Mouse (Mus musculus) midbrain, embryonic 11.5 days (tissue): ENCODE measurements at regions not wholly inside any gene's neighbourhood (a gene's known extent, or its start where the extent isn't known, plus 50 kb on each side); places are given as distances from the start of the nearest gene placed in this dataset.

ENCODE experiments used
- ATAC-seq: fragments of 200-750 bp; cut with Nextera tagmentation; 2 replicates; pipeline ENCODE4 v1.8.0; 2017; ENCODE audit warnings: moderate TSS enrichment, moderate library complexity; ENCODE audit not compliant: low FRiP score
- DNase-seq: peaks from one replicate; pipeline ENCODE4 v3.0.0; 2015; ENCODE audit warnings: low spot score; ENCODE audit errors: missing footprints
- H3K27ac ChIP-seq: fragments of 300-500 bp; sonication (generic); 2 replicates; pipeline ENCODE4 v1.5.1; 2014; ENCODE audit warnings: low read depth, low read length
- H3K27me3 ChIP-seq: fragments of 300-500 bp; sonication (generic); 2 replicates; pipeline ENCODE4 v1.6.1; 2014; ENCODE audit warnings: mild to moderate bottlenecking, low read length, moderate library complexity, mixed read lengths; ENCODE audit not compliant: control insufficient read depth, insufficient read depth
- H3K36me3 ChIP-seq: fragments of 300-500 bp; sonication (generic); 2 replicates; pipeline ENCODE4 v1.6.1; 2014; ENCODE audit warnings: mild to moderate bottlenecking, low read length, moderate library complexity, mixed read lengths; ENCODE audit not compliant: control insufficient read depth, insufficient read depth
- H3K4me1 ChIP-seq: fragments of 300-500 bp; sonication (generic); 2 replicates; pipeline ENCODE4 v1.6.1; 2014; ENCODE audit warnings: low read length; ENCODE audit not compliant: control insufficient read depth, insufficient read depth
- H3K4me2 ChIP-seq: fragments of 300-500 bp; sonication (generic); 2 replicates; pipeline ENCODE4 v1.6.1; 2014; ENCODE audit warnings: mild to moderate bottlenecking, moderate library complexity
- H3K4me3 ChIP-seq: fragments of 300-500 bp; sonication (generic); 2 replicates; pipeline ENCODE4 v1.5.1; 2014; ENCODE audit warnings: low read depth, low read length
- H3K9ac ChIP-seq: fragments of 300-500 bp; sonication (generic); 2 replicates; pipeline ENCODE4 v1.6.1; 2014; ENCODE audit warnings: low read length
- H3K9me3 ChIP-seq: fragments of 300-500 bp; sonication (generic); 2 replicates; pipeline ENCODE4 v1.6.1; 2016; ENCODE audit warnings: low read length; ENCODE audit not compliant: control insufficient read depth
- WGBS: fragments of 180-500 bp; shearing (Covaris S2); extraction: QIAGEN DNeasy Blood & Tissue Kit; methylation state at CpG from one replicate; pipeline ENCODE4 v1.1.7; 2014; 5-methylcytosine and 5-hydroxymethylcytosine counted together

GRCm38 (mm10) chr12:25924526-25924925 lies 490.5 kb downstream of the Rnf144a start:
- H3K36me3 ChIP-seq: no peaks in the 10 kb centered on the region
- no peak overlapping the region for H3K9ac ChIP-seq
- DNase-seq (no peak), ATAC-seq (peak; percentile 24; the same call in 1 of the 2 replicates)
- no peak overlapping the region for H3K4me3 ChIP-seq
- H3K4me1 ChIP-seq: no peaks in the 10 kb centered on the region; the same call in 1 of the 2 replicates
- no peaks in the 10 kb centered on the region for H3K9me3 ChIP-seq
- WGBS: 70% methylated on average over 9 of the region's 9 CpGs
- H3K4me2 ChIP-seq: no peak overlapping the region
- H3K27ac ChIP-seq: no peak overlapping the region
- H3K27me3 ChIP-seq: no peaks in the 10 kb centered on the region

DNA sequence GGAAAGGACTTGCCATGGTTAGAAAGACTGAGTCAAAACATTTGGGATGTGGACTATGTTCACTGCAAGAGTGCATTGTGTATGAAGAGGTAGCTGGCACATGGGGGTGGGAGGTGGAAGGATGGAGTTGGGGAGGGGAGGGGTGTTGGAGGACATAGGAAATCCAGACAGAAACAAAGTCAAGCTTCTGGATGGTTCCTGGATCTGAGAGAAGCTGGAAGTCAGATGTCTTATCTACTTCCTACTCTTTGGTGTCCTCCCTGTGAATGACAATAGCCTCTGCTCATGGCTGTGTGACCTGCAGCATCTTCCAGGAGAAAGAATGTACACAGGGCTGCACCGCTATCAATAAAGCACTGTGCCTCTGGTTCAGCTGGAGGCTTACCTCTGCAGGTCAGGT lies 491.3 kb downstream of the Rnf144a start:
- H3K36me3 ChIP-seq: no peaks in the 10 kb centered on the region
- no peak overlapping the region for H3K4me3 ChIP-seq
- H3K27ac ChIP-seq: no peak overlapping the region
- ATAC-seq (no peak), DNase-seq (no peak)
- no peaks in the 10 kb centered on the region for H3K9me3 ChIP-seq
- H3K9ac ChIP-seq: no peak overlapping the region
- no peaks in the 10 kb centered on the region for H3K27me3 ChIP-seq
- WGBS: 100% methylated on average over 1 of the region's 1 CpGs
- H3K4me2 ChIP-seq: no peak overlapping the region
- no peaks in the 10 kb centered on the region; the same call in 1 of the 2 replicates for H3K4me1 ChIP-seq

DNA sequence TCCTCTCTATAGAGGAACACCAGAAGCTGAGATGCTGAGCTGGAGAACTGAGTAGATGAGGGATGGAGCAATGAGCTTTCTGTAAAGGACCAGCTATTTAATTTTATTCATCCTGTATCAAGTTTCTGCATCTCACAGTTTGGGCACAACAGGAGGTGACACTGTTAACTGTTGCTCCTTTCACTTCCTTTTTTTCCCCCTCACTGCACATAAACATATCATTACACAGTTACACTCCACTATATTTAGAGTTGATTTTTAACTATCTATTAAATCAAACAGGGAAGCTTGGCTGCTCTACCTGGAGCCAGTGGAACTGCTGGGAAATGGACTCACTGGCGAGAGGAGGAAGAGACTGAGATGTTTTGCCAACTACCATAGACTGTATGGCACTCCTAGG lies 509.4 kb downstream of the Rnf144a start:
- H3K9me3 ChIP-seq: no peaks in the 10 kb centered on the region
- no peak overlapping the region for H3K4me2 ChIP-seq

DNA sequence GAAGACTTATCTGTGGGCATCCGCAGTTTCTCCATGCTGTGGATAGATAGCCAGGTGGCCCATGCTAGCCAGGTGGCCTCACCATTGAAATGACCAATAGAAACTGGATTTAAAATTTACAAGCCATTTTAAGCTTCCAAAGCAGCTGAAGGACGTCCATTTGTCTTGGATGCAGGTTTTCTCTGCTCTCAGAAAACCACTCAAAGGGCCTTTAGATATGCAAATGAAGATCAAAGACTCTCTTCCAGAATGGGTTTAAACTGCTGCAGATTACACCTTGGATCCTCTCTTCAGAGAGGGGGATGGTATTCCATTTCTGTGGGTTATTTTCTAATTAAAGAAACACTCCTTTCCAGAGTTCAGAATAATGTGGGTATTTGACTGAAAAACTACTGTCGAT lies 518.5 kb downstream of the Rnf144a start:
- no peaks in the 10 kb centered on the region for H3K27me3 ChIP-seq
- H3K9ac ChIP-seq: no peak overlapping the region
- WGBS: 43% methylated on average over 3 of the region's 3 CpGs
- no peaks in the 10 kb centered on the region for H3K36me3 ChIP-seq
- no peaks in the 10 kb centered on the region for H3K9me3 ChIP-seq
- DNase-seq: no peak
- H3K4me2 ChIP-seq: no peak overlapping the region
- no peaks in the 10 kb centered on the region for H3K4me1 ChIP-seq
- no peak overlapping the region for H3K4me3 ChIP-seq
- H3K27ac ChIP-seq: no peak overlapping the region
- ATAC-seq: no peak

More for the DNA sequence above, 509.4 kb downstream of the Rnf144a start:
- no peaks in the 10 kb centered on the region for H3K27me3 ChIP-seq
- no peaks in the 10 kb centered on the region for H3K36me3 ChIP-seq
- H3K27ac ChIP-seq: no peak overlapping the region
- H3K9ac ChIP-seq: no peak overlapping the region
- ATAC-seq (no peak), DNase-seq (no peak)
- H3K4me1 ChIP-seq: no peaks in the 10 kb centered on the region
- WGBS: 95% methylated on average over 1 of the region's 1 CpGs
- no peak overlapping the region for H3K4me3 ChIP-seq

- no peak overlapping the region for H3K4me2 ChIP-seq
- H3K27me3 ChIP-seq: no peaks in the 10 kb centered on the region
- H3K9me3 ChIP-seq: no peaks in the 10 kb centered on the region
- ATAC-seq (no peak), DNase-seq (no peak)
- 53% methylated on average over 1 of the region's 1 CpGs for WGBS
- H3K36me3 ChIP-seq: no peaks in the 10 kb centered on the region
- H3K4me1 ChIP-seq: no peaks in the 10 kb centered on the region
- no peak overlapping the region for H3K27ac ChIP-seq
- no peak overlapping the region for H3K9ac ChIP-seq
- H3K4me3 ChIP-seq: no peak overlapping the region
Observed at GRCm38 (mm10) chr12:25895691-25896090, 519.4 kb downstream of the Rnf144a start.

DNA sequence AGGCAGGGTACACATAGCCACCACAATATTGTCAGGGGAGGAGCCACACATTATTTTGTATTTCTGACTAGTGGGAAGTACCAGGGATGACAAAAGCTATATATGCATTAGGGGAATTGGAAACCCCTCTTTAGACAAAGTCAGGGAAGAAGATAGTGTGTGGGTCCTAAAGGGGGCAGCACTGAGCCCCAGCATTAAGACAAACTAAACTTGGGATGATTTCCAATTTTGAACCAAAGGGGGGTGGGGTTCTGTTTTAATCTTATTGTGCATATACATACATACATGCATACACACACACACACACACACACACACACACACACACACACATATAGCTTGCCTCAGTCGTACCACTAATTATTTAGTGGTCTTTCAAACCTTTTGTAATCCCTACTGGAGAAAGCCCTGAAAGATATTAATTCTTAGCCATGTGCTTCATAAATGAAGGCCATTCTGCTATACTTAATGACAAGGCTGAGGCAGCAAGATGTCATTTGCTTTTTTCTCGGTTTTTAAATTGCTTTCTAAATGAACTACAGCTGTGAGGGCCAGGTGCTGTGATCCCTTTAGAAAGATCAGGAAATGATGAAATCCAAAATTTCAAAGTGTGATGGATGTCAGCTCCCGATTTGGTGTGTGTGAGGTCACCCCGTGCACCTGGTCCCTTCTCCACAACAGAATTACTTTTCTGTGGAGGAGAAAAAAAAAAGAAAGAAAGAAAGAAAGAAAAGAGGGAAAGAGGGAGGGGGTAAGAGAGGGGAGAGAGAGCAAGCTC lies 523.5 kb downstream of the Rnf144a start:
- Histone ChIP-seq H3K27me3 (no peaks in the 10 kb centered on the region), H3K36me3 (no peaks in the 10 kb centered on the region), H3K9me3 (no peaks in the 10 kb centered on the region), H3K4me2 (no peak overlapping the region), H3K4me1 (no peaks in the 10 kb centered on the region), H3K9ac (no peak overlapping the region), H3K27ac (no peak overlapping the region), H3K4me3 (no peak overlapping the region)
- 73% methylated on average over 4 of the region's 4 CpGs for WGBS
- DNase-seq (no peak), ATAC-seq (no peak)

GRCm38 (mm10) chr12:25890722-25891121 lies 524.3 kb downstream of the Rnf144a start:
- Histone ChIP-seq H3K9ac (no peak overlapping the region), H3K9me3 (no peaks in the 10 kb centered on the region), H3K36me3 (no peaks in the 10 kb centered on the region), H3K27ac (no peak overlapping the region), H3K4me2 (no peak overlapping the region), H3K4me3 (no peak overlapping the region), H3K4me1 (no peaks in the 10 kb centered on the region), H3K27me3 (no peaks in the 10 kb centered on the region)
- WGBS: 82% methylated on average over 1 of the region's 1 CpGs
- DNase-seq (no peak), ATAC-seq (no peak)

- DNase-seq: no peak
- Histone ChIP-seq H3K9me3 (no peaks in the 10 kb centered on the region), H3K4me3 (no peak overlapping the region), H3K27me3 (no peaks in the 10 kb centered on the region), H3K4me1 (no peaks in the 10 kb centered on the region), H3K9ac (no peak overlapping the region), H3K27ac (no peak overlapping the region), H3K4me2 (no peak overlapping the region), H3K36me3 (no peaks in the 10 kb centered on the region)
- ATAC-seq: no peak
- WGBS: 86% methylated on average over 5 of the region's 5 CpGs
Observed at GRCm38 (mm10) chr12:25883771-25884171, 531.3 kb downstream of the Rnf144a start.

- no peak overlapping the region for H3K4me2 ChIP-seq
- no peaks in the 10 kb centered on the region for H3K4me1 ChIP-seq
- no peak overlapping the region for H3K4me3 ChIP-seq
- H3K9ac ChIP-seq: no peak overlapping the region
- H3K27ac ChIP-seq: no peak overlapping the region
- ATAC-seq (no peak), DNase-seq (no peak)
- no peaks in the 10 kb centered on the region for H3K36me3 ChIP-seq
- H3K9me3 ChIP-seq: no peaks in the 10 kb centered on the region
- WGBS: 86% methylated on average over 4 of the region's 4 CpGs
- H3K27me3 ChIP-seq: no peaks in the 10 kb centered on the region
Observed at GRCm38 (mm10) chr12:25871816-25872215, 543.2 kb downstream of the Rnf144a start.
